Mouse (Mus musculus): ENCODE data around the gene Tmem62. TPM values are rescaled to one million over a fixed set of nuclear protein-coding genes. Genes with fewer than 3 reads are reported as not detected.

Gene Tmem62
- total RNA-seq, 2 experiments from 2014 or later = 3.0 to 3.3 TPM

GRCm38 (mm10) chr2:121045653-121046052 is 68.8 kb downstream of the Tmem62 start:
- TF ChIP-seq CTCF (IDR thresholded peaks at IDR 0.05) = no peak
- H3K27ac ChIP-seq = no peak overlapping the region
- H3K4me3 ChIP-seq = no peak overlapping the region
- intact Hi-C loops (cut with DNase I) = no loop called here
- DNase-seq = no peak

GRCm38 (mm10) chr2:121052176-121052575 is 75.4 kb downstream of the Tmem62 start:
- no peak for TF ChIP-seq CTCF (IDR thresholded peaks at IDR 0.05)
- no peak overlapping the region for H3K4me3 ChIP-seq
- H3K27ac ChIP-seq = no peak overlapping the region
- intact Hi-C loops (cut with DNase I) = no loop called here
- no peak for DNase-seq

DNA sequence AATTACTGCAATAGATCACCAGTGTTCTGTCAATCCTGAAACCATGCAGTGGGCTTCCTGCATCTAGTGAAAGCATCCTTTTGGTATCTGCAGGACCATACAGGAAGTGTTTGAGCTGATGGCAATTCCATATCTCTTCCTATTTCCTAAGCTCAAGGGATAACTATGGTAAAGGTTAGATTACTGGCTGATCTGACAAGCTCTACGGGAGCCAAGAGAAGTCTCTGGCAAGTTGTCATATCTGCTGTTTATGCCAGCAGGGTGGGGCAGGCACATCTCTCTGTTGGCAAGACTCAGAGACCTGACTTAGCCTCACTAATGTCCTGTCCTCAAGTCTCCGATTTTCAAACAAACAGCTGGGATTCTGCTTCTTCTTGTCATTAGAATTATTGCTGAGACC is 77.2 kb downstream of the Tmem62 start:
- no peak for TF ChIP-seq CTCF (IDR thresholded peaks at IDR 0.05)
- Histone ChIP-seq H3K27ac (no peak overlapping the region), H3K4me3 (no peak overlapping the region)
- intact Hi-C loops (cut with DNase I) = no loop called here
- DNase-seq = no peak

- Histone ChIP-seq H3K27ac (no peak overlapping the region), H3K4me3 (no peak overlapping the region)
- DNase-seq = no peak
- no peak for TF ChIP-seq CTCF (IDR thresholded peaks at IDR 0.05)
- intact Hi-C loops (cut with DNase I) = no loop called here
Observed at GRCm38 (mm10) chr2:121055915-121056314, 79.1 kb downstream of the Tmem62 start.

Small RNA genes lying within 50 kb of the gene (microRNA-seq; reads per million reads assigned to microRNA genes)
- gene Gm44325 = not detected

Other genes starting within 250 kb of the Tmem62 start
- gene Cdan1, start 126.9 kb upstream of the Tmem62 start, total RNA-seq (2021) = 1 to 10 TPM; 5.3 to 6.0 TPM
- gene Ttbk2, start 126.4 kb upstream of the Tmem62 start, total RNA-seq (2021) = 1 to 10 TPM; 7.6 to 9.2 TPM
- 10 to 100 TPM; 28.5 to 29.9 TPM for gene Ubr1, start 6.3 kb upstream of the Tmem62 start, total RNA-seq (2021)
- 10 to 100 TPM; 20.9 to 21.1 TPM for gene Ccndbp1, start 31.4 kb downstream of the Tmem62 start, total RNA-seq (2021)
- gene Epb42, start 60.1 kb downstream of the Tmem62 start, total RNA-seq (2021) = not detected
- under 1 TPM in 1 of 2 experiments, not detected in 1; 0.11 TPM for gene Tgm5, start 108.8 kb downstream of the Tmem62 start, total RNA-seq (2021)
- gene Tgm7, start 132.8 kb downstream of the Tmem62 start, total RNA-seq (2021) = not detected
- 10 to 100 TPM; 12.4 to 17.1 TPM for gene Adal, start 163.4 kb downstream of the Tmem62 start, total RNA-seq (2021)
- 1 to 10 TPM; 3.1 to 4.4 TPM for gene Lcmt2, start 163.6 kb downstream of the Tmem62 start, total RNA-seq (2021)
- gene Tubgcp4, start 193.6 kb downstream of the Tmem62 start, total RNA-seq (2021) = 10 to 100 TPM; 10.3 to 10.9 TPM
- 1 to 10 TPM; 5.2 to 5.5 TPM for gene Zscan29, start 194.1 kb downstream of the Tmem62 start, total RNA-seq (2021)